Mouse (Mus musculus): Measurements from ENCODE around the gene Cpn1.

Cpn1 gene

GRCm38 (mm10) chr19:43939769-43940689 is 46.3 kb downstream of the Cpn1 start, which contains the start of gene Dnmbp:
Gene Dnmbp, minus strand, starts transcription at chr19:43940191.
- peak; percentile 64 to 91 for DNase-seq (ENCODE audit: low spot score in 2 of 2)

- DNase-seq (ENCODE audit: low spot score in 2 of 2) = no peak
Observed at GRCm38 (mm10) chr19:43939171-43939768, 47.1 kb downstream of the Cpn1 start.

- no peak for DNase-seq (ENCODE audit: low spot score in 2 of 2)
Observed at GRCm38 (mm10) chr19:43938355-43938754, 48.0 kb downstream of the Cpn1 start.

- DNase-seq (ENCODE audit: low spot score in 2 of 2) = no peak
Observed at GRCm38 (mm10) chr19:43930926-43931325, 55.4 kb downstream of the Cpn1 start.

- no peak for DNase-seq (ENCODE audit: low spot score in 2 of 2)
Observed at GRCm38 (mm10) chr19:43930366-43930765, 56.0 kb downstream of the Cpn1 start.

GRCm38 (mm10) chr19:43929869-43930268 is 56.5 kb downstream of the Cpn1 start:
- DNase-seq (ENCODE audit: low spot score in 2 of 2) = no peak

GRCm38 (mm10) chr19:43927967-43928366 is 58.4 kb downstream of the Cpn1 start:
- DNase-seq (ENCODE audit: low spot score in 2 of 2) = no peak

GRCm38 (mm10) chr19:43927057-43927456 is 59.3 kb downstream of the Cpn1 start:
- no peak for DNase-seq (ENCODE audit: low spot score in 2 of 2)

- no peak for DNase-seq (ENCODE audit: low spot score in 2 of 2)
Observed at GRCm38 (mm10) chr19:43926141-43926987, 60.0 kb downstream of the Cpn1 start.

GRCm38 (mm10) chr19:43924361-43924760 is 62.0 kb downstream of the Cpn1 start:
- DNase-seq (ENCODE audit: low spot score in 2 of 2) = no peak

GRCm38 (mm10) chr19:43922963-43923362 is 63.4 kb downstream of the Cpn1 start:
- DNase-seq (ENCODE audit: low spot score in 2 of 2) = no peak

GRCm38 (mm10) chr19:43921410-43921809 is 64.9 kb downstream of the Cpn1 start:
- no peak for DNase-seq (ENCODE audit: low spot score in 2 of 2)

GRCm38 (mm10) chr19:43920453-43921300 is 65.7 kb downstream of the Cpn1 start:
- no peak for DNase-seq (ENCODE audit: low spot score in 2 of 2)

- no peak for DNase-seq (ENCODE audit: low spot score in 2 of 2)
Observed at GRCm38 (mm10) chr19:43919841-43920240, 66.5 kb downstream of the Cpn1 start.

GRCm38 (mm10) chr19:43918834-43919233 is 67.5 kb downstream of the Cpn1 start:
- no peak for DNase-seq (ENCODE audit: low spot score in 2 of 2)

GRCm38 (mm10) chr19:43917763-43918162 is 68.6 kb downstream of the Cpn1 start:
- DNase-seq (ENCODE audit: low spot score in 2 of 2) = no peak

- no peak for DNase-seq (ENCODE audit: low spot score in 2 of 2)
Observed at GRCm38 (mm10) chr19:43917406-43917691, 69.0 kb downstream of the Cpn1 start.

- DNase-seq (ENCODE audit: low spot score in 2 of 2) = no peak
Observed at GRCm38 (mm10) chr19:43916586-43917405, 69.6 kb downstream of the Cpn1 start.

GRCm38 (mm10) chr19:43915431-43915830 is 70.9 kb downstream of the Cpn1 start:
- no peak for DNase-seq (ENCODE audit: low spot score in 2 of 2)

GRCm38 (mm10) chr19:43914986-43915385 is 71.4 kb downstream of the Cpn1 start:
- DNase-seq (ENCODE audit: low spot score in 2 of 2) = no peak

Measured in thymus, postnatal 10 days (tissue).